Mouse (Mus musculus) megakaryocyte, adult 5-6 weeks (primary cell): ENCODE results near the gene Olfr845. TPM values are rescaled to one million over a fixed set of nuclear protein-coding genes. Genes with fewer than 3 reads are reported as not detected.

Experiments used
- ATAC-seq: 2 replicates; pipeline ENCODE4 v1.8.0; 2016; ENCODE audit warnings: mild to moderate bottlenecking, inconsistent platforms; ENCODE audit not compliant: poor library complexity, severe bottlenecking
- total RNA-seq, 2 experiments: library from RNA; stranded (forward) in 1 of 2; stranded (reverse) in 1 of 2; fragments of 153-499, 151-499 nt in 1 of 2; fragments of 221-1000, 200-1000 nt in 1 of 2; gene quantifications; 2 replicates each; pipeline versions ENCODE4 v1.2.3 to v1.2.4; 2015 to 2017

The Olfr845 gene
- total RNA-seq (2015): not detected in 2 replicates
- total RNA-seq (2017): not detected in 2 replicates

- ATAC-seq: no peak
Observed at GRCm38 (mm10) chr9:19336157-19336556, at the start of gene Olfr845. TSS of gene Olfr845 (plus strand) at chr9:19336457.

- ATAC-seq: no peak
Observed at GRCm38 (mm10) chr9:19316047-19316446, 20.2 kb upstream of the Olfr845 start, which contains the start of gene Olfr844. TSS of gene Olfr844 (plus strand) at chr9:19316347.

- no peak for ATAC-seq
Observed at GRCm38 (mm10) chr9:19363905-19364304, 27.6 kb downstream of the Olfr845 start, which contains the start of gene Olfr846. TSS of gene Olfr846 (minus strand) at chr9:19364005.

GRCm38 (mm10) chr9:19378569-19378968 is 42.3 kb downstream of the Olfr845 start, which contains the start of gene Olfr847:
TSS of gene Olfr847 (minus strand) at chr9:19378669.
- no peak for ATAC-seq

Other genes with a start within 250 kb of the Olfr845 start
- gene Olfr836, start 216.1 kb upstream of the Olfr845 start, total RNA-seq (2015): not detected in 2 replicates
- not detected in 2 replicates for gene Olfr836, start 216.1 kb upstream of the Olfr845 start, total RNA-seq (2017)
- gene Olfr837, start 200.1 kb upstream of the Olfr845 start, total RNA-seq (2015): not detected in 2 replicates
- not detected in 2 replicates for gene Olfr837, start 200.1 kb upstream of the Olfr845 start, total RNA-seq (2017)
- not detected in 2 replicates for gene Olfr839-ps1, start 159.1 kb upstream of the Olfr845 start, total RNA-seq (2015)
- not detected in 2 replicates for gene Olfr839-ps1, start 159.1 kb upstream of the Olfr845 start, total RNA-seq (2017)
- gene Olfr843, start 84.5 kb upstream of the Olfr845 start, total RNA-seq (2015): not detected in 2 replicates
- gene Olfr843, start 84.5 kb upstream of the Olfr845 start, total RNA-seq (2017): not detected in 2 replicates
- not detected in 2 replicates for gene Olfr844, start 20.1 kb upstream of the Olfr845 start, total RNA-seq (2015)
- not detected in 2 replicates for gene Olfr844, start 20.1 kb upstream of the Olfr845 start, total RNA-seq (2017)
- gene Olfr846, start 27.5 kb downstream of the Olfr845 start, total RNA-seq (2015): not detected in 2 replicates
- not detected in 2 replicates for gene Olfr846, start 27.5 kb downstream of the Olfr845 start, total RNA-seq (2017)
- not detected in 2 replicates for gene Olfr847, start 42.2 kb downstream of the Olfr845 start, total RNA-seq (2015)
- gene Olfr847, start 42.2 kb downstream of the Olfr845 start, total RNA-seq (2017): not detected in 2 replicates
- not detected in 2 replicates for gene Olfr849, start 103.8 kb downstream of the Olfr845 start, total RNA-seq (2015)
- not detected in 2 replicates for gene Olfr849, start 103.8 kb downstream of the Olfr845 start, total RNA-seq (2017)
- not detected in 2 replicates for gene Olfr850, start 141.8 kb downstream of the Olfr845 start, total RNA-seq (2015)
- not detected in 2 replicates for gene Olfr850, start 141.8 kb downstream of the Olfr845 start, total RNA-seq (2017)
- gene Olfr851, start 156.8 kb downstream of the Olfr845 start, total RNA-seq (2015): not detected in 2 replicates
- not detected in 2 replicates for gene Olfr851, start 156.8 kb downstream of the Olfr845 start, total RNA-seq (2017)
- gene Olfr853, start 204.6 kb downstream of the Olfr845 start, total RNA-seq (2015): not detected in 2 replicates
- not detected in 2 replicates for gene Olfr853, start 204.6 kb downstream of the Olfr845 start, total RNA-seq (2017)
- not detected in 2 replicates for gene Olfr854, start 230.9 kb downstream of the Olfr845 start, total RNA-seq (2015)
- gene Olfr854, start 230.9 kb downstream of the Olfr845 start, total RNA-seq (2017): not detected in 2 replicates
- gene Olfr855, start 246.2 kb downstream of the Olfr845 start, total RNA-seq (2015): not detected in 2 replicates
- gene Olfr855, start 246.2 kb downstream of the Olfr845 start, total RNA-seq (2017): 0.11 TPM in 1 of 2 replicates, not detected in the other